Mouse (Mus musculus): ENCODE data around the gene Igbp1b.

Gene Igbp1b
- long read RNA-seq, experiment 1, result 0 reads
- long read RNA-seq, experiment 2, result 0 reads

- intact Hi-C loops (cut with DNase I), result no loop called here
These were observed at the start of gene Igbp1b for GRCm38 (mm10) chr6:138658516-138658915. TSS of gene Igbp1b (minus strand) at chr6:138658544.

GRCm38 (mm10) chr6:138682959-138683358 lies 24.6 kb upstream of the Igbp1b start:
- intact Hi-C loops (cut with DNase I), result no loop called here

GRCm38 (mm10) chr6:138672704-138673141 lies 14.4 kb upstream of the Igbp1b start:
- intact Hi-C loops (cut with DNase I), result no loop called here

GRCm38 (mm10) chr6:138665416-138665815 lies 7.1 kb upstream of the Igbp1b start:
- intact Hi-C loops (cut with DNase I), result no loop called here

GRCm38 (mm10) chr6:138645604-138646003 lies 12.7 kb downstream of the Igbp1b start:
- intact Hi-C loops (cut with DNase I), result no loop called here

DNA sequence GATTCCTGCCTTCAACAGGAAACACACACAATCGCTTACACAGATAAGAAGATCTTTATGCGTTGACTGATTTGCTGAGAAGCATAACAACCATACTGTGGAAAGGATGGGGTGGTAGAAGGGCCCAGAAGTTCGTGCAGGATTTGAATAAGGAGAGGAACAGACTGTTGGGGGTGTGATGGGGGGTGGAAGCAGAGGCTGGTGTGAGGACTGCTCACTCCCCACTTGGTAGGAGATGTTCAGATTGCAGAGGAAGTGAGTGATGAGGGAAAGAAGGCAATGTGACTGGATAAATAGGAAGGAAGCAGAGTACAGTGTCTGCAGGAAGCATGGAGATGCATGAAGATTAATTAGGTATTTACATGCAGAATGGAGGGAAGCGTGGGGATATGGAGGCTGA lies 19.0 kb downstream of the Igbp1b start:
- intact Hi-C loops (cut with DNase I), result no loop called here

GRCm38 (mm10) chr6:138620786-138621185 lies 37.6 kb downstream of the Igbp1b start:
- intact Hi-C loops (cut with DNase I), result no loop called here

- intact Hi-C loops (cut with DNase I), result no loop called here
These were observed 39.9 kb downstream of the Igbp1b start for GRCm38 (mm10) chr6:138618396-138618795.
